ENCODE assay signal across 11 mouse cellular contexts in genomic region chr11:60984912-60985558, GRCm38 (mm10). TPM values are rescaled to one million over a fixed set of nuclear protein-coding genes. Genes with fewer than 3 reads are reported as not detected.
DNase-seq lines count a peak whose midpoint lies in the region; ATAC-seq lines count a peak whose summit lies in the region.
"Had no signal": no experiment of that assay in that cellular context is flagged by ENCODE, and none has a peak within 500 bp of the region (broad histone marks: within the 10 kb centered on the region; RNA-seq: fewer than 3 reads in every experiment).

No protein-coding gene starts in this region.

- DNase-seq in kidney, adult 18-20 months, result peak; percentile 20
- no peak for DNase-seq in kidney, postnatal 36 days
- DNase-seq in cerebellum, postnatal 25 days, result peak; percentile 96
- peak; percentile 82 to 86 for DNase-seq in heart, postnatal 10 days
- DNase-seq in yolk sac, embryonic 10.5 days (ENCODE audit: low spot score), result no peak
- no peak for DNase-seq in liver, embryonic 11.5 days (ENCODE audit: low spot score)
- DNase-seq: kidney, adult 11 months had no signal

- H3K36me3 ChIP-seq in liver, embryonic 11.5 days (ENCODE audit: control insufficient read depth, insufficient read depth, low read length), result no peaks in the 10 kb centered on the region
- H3K36me3 ChIP-seq in midbrain, embryonic 15.5 days (replicated peaks), result no peaks in the 10 kb centered on the region

- H3K27ac ChIP-seq in liver, embryonic 11.5 days (ENCODE audit: low read depth, low read length), result no peak overlapping the region
- no peak overlapping the region for H3K27ac ChIP-seq in midbrain, embryonic 15.5 days
- H3K27ac ChIP-seq: liver, embryonic 14.5 days had no signal

- no peaks in the 10 kb centered on the region for H3K9me3 ChIP-seq in liver, embryonic 11.5 days (ENCODE audit: control insufficient read depth, low read length)
- H3K9me3 ChIP-seq in midbrain, embryonic 15.5 days, result no peaks in the 10 kb centered on the region

- ATAC-seq in cerebellum, adult (ENCODE audit: insufficient number of reproducible peaks, low FRiP score, low TSS enrichment), result peak; percentile 76; the same call in 1 of the 2 replicates
- ATAC-seq in liver, embryonic 11.5 days (replicated peaks; ENCODE audit: low FRiP score), result no peak
- ATAC-seq in midbrain, embryonic 15.5 days (replicated peaks), result no peak
- ATAC-seq: Patski had no signal

- no peaks in the 10 kb centered on the region for H3K27me3 ChIP-seq in liver, embryonic 11.5 days (replicated peaks; ENCODE audit: control insufficient read depth, insufficient read depth, low read length)
- H3K27me3 ChIP-seq in midbrain, embryonic 15.5 days (replicated peaks), result no peaks in the 10 kb centered on the region

- WGBS in liver, embryonic 11.5 days, result 72% methylated on average over 13 of the region's 13 CpGs
- 61% methylated on average over 13 of the region's 13 CpGs for WGBS in midbrain, embryonic 15.5 days

- H3K4me2 ChIP-seq in liver, embryonic 11.5 days, result no peak overlapping the region
- no peak overlapping the region for H3K4me2 ChIP-seq in midbrain, embryonic 15.5 days

- no peak overlapping the region for H3K4me3 ChIP-seq in liver, embryonic 11.5 days (ENCODE audit: low read depth, low read length)
- H3K4me3 ChIP-seq in midbrain, embryonic 15.5 days, result no peak overlapping the region

- H3K4me1 ChIP-seq in liver, embryonic 11.5 days (replicated peaks; ENCODE audit: control insufficient read depth, insufficient read depth, low read length), result no peaks in the 10 kb centered on the region
- H3K4me1 ChIP-seq in midbrain, embryonic 15.5 days, result peaks cover 6% of the 10 kb centered on the region; the same call in 1 of the 2 replicates

- intact Hi-C loops in heart, postnatal 10 days (cut with DNase I), result loop anchor here (2.0 kb wide), 1 partner anchor 38 kb away; the partner anchor contains the start of gene Kcnj12

- H3K9ac ChIP-seq in liver, embryonic 11.5 days (ENCODE audit: low read depth, low read length), result no peak overlapping the region
- H3K9ac ChIP-seq in midbrain, embryonic 15.5 days, result no peak overlapping the region
- H3K9ac ChIP-seq: liver, embryonic 14.5 days had no signal

RNA-seq across cellular contexts. Expression of gene Kcnj12, which starts 37.3 kb away (rescaled TPM):
- 10 to 100 TPM; 20.6 to 24.7 TPM for total RNA-seq in heart, postnatal 10 days (2021)
- not detected in 2 replicates for polyA plus RNA-seq in liver, embryonic 11.5 days (2014; fragmentation: Nextera tagmentation; extraction: Ambion mirVana)
- 4.6 and 4.7 TPM in 2 replicates for polyA plus RNA-seq in midbrain, embryonic 15.5 days (2015; fragmentation: Nextera tagmentation; extraction: Ambion mirVana)
- polyA plus RNA-seq: Patski had no signal

RNA-seq across cellular contexts. Expression of gene Map2k3, which starts 53.2 kb away (rescaled TPM):
- total RNA-seq in heart, postnatal 10 days (2021), result 10 to 100 TPM; 56.2 to 57.1 TPM
- 132 and 136 TPM in 2 replicates for polyA plus RNA-seq in liver, embryonic 11.5 days (2014; fragmentation: Nextera tagmentation; extraction: Ambion mirVana)
- 32.0 and 34.0 TPM in 2 replicates for polyA plus RNA-seq in midbrain, embryonic 15.5 days (2015; fragmentation: Nextera tagmentation; extraction: Ambion mirVana)

Comparison
In these comparisons a context has a peak if more than half of its experiments do, and no peak if none do; other contexts are left out.
1. DNase-seq: peak in kidney, adult 18-20 months (single experiment), cerebellum, postnatal 25 days (2 of 2) and heart, postnatal 10 days (2 of 2); none in kidney, postnatal 36 days (0 of 2), yolk sac, embryonic 10.5 days (single experiment) and liver, embryonic 11.5 days (single experiment).